Mouse (Mus musculus): ENCODE measurements around the gene Adipor2. TPM values are rescaled to one million over a fixed set of nuclear protein-coding genes. Genes with fewer than 3 reads are reported as not detected.

Gene Adipor2
- polyA plus RNA-seq, 1 experiment from 2014 or later = 18.7 TPM

GRCm38 (mm10) chr6:119330506-119330905 is 87.0 kb downstream of the Adipor2 start, which contains the start of gene Lrtm2:
Gene Lrtm2, minus strand, starts transcription at chr6:119330766.
- Histone ChIP-seq H3K4me3 (ENCODE audit: low read depth, low read length) (peak within 1 kb of the TSS; percentile 20), H3K36me3 (ENCODE audit: control insufficient read depth, insufficient read depth, low read length) (no peaks in the 10 kb centered on the region), H3K4me2 (ENCODE audit: low read depth, severe bottlenecking) (peak within 1 kb of the TSS; percentile 39), H3K27ac (replicated peaks; ENCODE audit: low read depth, low read length) (no peak within 1 kb of the TSS), H3K9me3 (ENCODE audit: control insufficient read depth, low read length) (no peaks in the 10 kb centered on the region), H3K4me1 (ENCODE audit: control insufficient read depth, insufficient read depth, low read length) (peaks cover 8% of the 10 kb centered on the region; the same call in 1 of the 2 replicates), H3K27me3 (ENCODE audit: control insufficient read depth, insufficient read depth, low read length) (peaks cover 37% of the 10 kb centered on the region), H3K9ac (ENCODE audit: low read length) (no peak within 1 kb of the TSS; the same call in 1 of the 2 replicates)
- WGBS = under 1% methylated on average over 31 of the region's 31 CpGs
- DNase-seq (ENCODE audit: low spot score) = peak; percentile 28
- no peak for ATAC-seq (ENCODE audit: insufficient number of reproducible peaks, low FRiP score, low TSS enrichment, low read depth)

- WGBS = 9% methylated on average over 6 of the region's 6 CpGs
- no peaks in the 10 kb centered on the region for H3K36me3 ChIP-seq (ENCODE audit: control insufficient read depth, insufficient read depth, low read length)
- H3K27me3 ChIP-seq (ENCODE audit: control insufficient read depth, insufficient read depth, low read length) = peaks cover 37% of the 10 kb centered on the region
- no peak for DNase-seq (ENCODE audit: low spot score)
- no peak overlapping the region for H3K9ac ChIP-seq (ENCODE audit: low read length)
- peak overlapping the region; percentile 20; the same call in 1 of the 2 replicates for H3K4me3 ChIP-seq (ENCODE audit: low read depth, low read length)
- no peak overlapping the region for H3K4me2 ChIP-seq (ENCODE audit: low read depth, severe bottlenecking)
- no peak for ATAC-seq (ENCODE audit: insufficient number of reproducible peaks, low FRiP score, low TSS enrichment, low read depth)
- H3K4me1 ChIP-seq (ENCODE audit: control insufficient read depth, insufficient read depth, low read length) = peaks cover 8% of the 10 kb centered on the region; the same call in 1 of the 2 replicates
- no peaks in the 10 kb centered on the region for H3K9me3 ChIP-seq (ENCODE audit: control insufficient read depth, low read length)
- H3K27ac ChIP-seq (replicated peaks; ENCODE audit: low read depth, low read length) = no peak overlapping the region
Observed at GRCm38 (mm10) chr6:119329936-119330335, 87.6 kb downstream of the Adipor2 start.

- Histone ChIP-seq H3K27me3 (ENCODE audit: control insufficient read depth, insufficient read depth, low read length) (peaks cover 37% of the 10 kb centered on the region), H3K36me3 (ENCODE audit: control insufficient read depth, insufficient read depth, low read length) (no peaks in the 10 kb centered on the region), H3K4me3 (ENCODE audit: low read depth, low read length) (no peak overlapping the region), H3K9me3 (ENCODE audit: control insufficient read depth, low read length) (no peaks in the 10 kb centered on the region), H3K27ac (replicated peaks; ENCODE audit: low read depth, low read length) (no peak overlapping the region), H3K9ac (ENCODE audit: low read length) (no peak overlapping the region), H3K4me2 (ENCODE audit: low read depth, severe bottlenecking) (no peak overlapping the region), H3K4me1 (ENCODE audit: control insufficient read depth, insufficient read depth, low read length) (peaks cover 8% of the 10 kb centered on the region; the same call in 1 of the 2 replicates)
- no peak for DNase-seq (ENCODE audit: low spot score)
- no peak for ATAC-seq (ENCODE audit: insufficient number of reproducible peaks, low FRiP score, low TSS enrichment, low read depth)
- 0% methylated on average over 8 of the region's 8 CpGs for WGBS
Observed at GRCm38 (mm10) chr6:119329215-119329714, 88.2 kb downstream of the Adipor2 start.

- Histone ChIP-seq H3K9me3 (ENCODE audit: control insufficient read depth, low read length) (no peaks in the 10 kb centered on the region), H3K27ac (replicated peaks; ENCODE audit: low read depth, low read length) (no peak overlapping the region), H3K4me1 (ENCODE audit: control insufficient read depth, insufficient read depth, low read length) (peaks cover 8% of the 10 kb centered on the region; the same call in 1 of the 2 replicates), H3K9ac (ENCODE audit: low read length) (no peak overlapping the region), H3K36me3 (ENCODE audit: control insufficient read depth, insufficient read depth, low read length) (no peaks in the 10 kb centered on the region), H3K27me3 (ENCODE audit: control insufficient read depth, insufficient read depth, low read length) (peaks cover 37% of the 10 kb centered on the region), H3K4me2 (ENCODE audit: low read depth, severe bottlenecking) (no peak overlapping the region), H3K4me3 (ENCODE audit: low read depth, low read length) (no peak overlapping the region)
- no peak for ATAC-seq (ENCODE audit: insufficient number of reproducible peaks, low FRiP score, low TSS enrichment, low read depth)
- DNase-seq (ENCODE audit: low spot score) = no peak
- 9% methylated on average over 10 of the region's 11 CpGs for WGBS
Observed at GRCm38 (mm10) chr6:119328521-119329115, 88.9 kb downstream of the Adipor2 start.

GRCm38 (mm10) chr6:119326541-119326940 is 91.0 kb downstream of the Adipor2 start:
- no peaks in the 10 kb centered on the region for H3K9me3 ChIP-seq (ENCODE audit: control insufficient read depth, low read length)
- no peak overlapping the region for H3K9ac ChIP-seq (ENCODE audit: low read length)
- peaks cover 32% of the 10 kb centered on the region for H3K27me3 ChIP-seq (ENCODE audit: control insufficient read depth, insufficient read depth, low read length)
- H3K4me1 ChIP-seq (ENCODE audit: control insufficient read depth, insufficient read depth, low read length) = peaks cover 8% of the 10 kb centered on the region; the same call in 1 of the 2 replicates
- WGBS = 20% methylated on average over 4 of the region's 7 CpGs
- H3K27ac ChIP-seq (replicated peaks; ENCODE audit: low read depth, low read length) = no peak overlapping the region
- H3K4me3 ChIP-seq (ENCODE audit: low read depth, low read length) = no peak overlapping the region
- H3K4me2 ChIP-seq (ENCODE audit: low read depth, severe bottlenecking) = no peak overlapping the region
- no peaks in the 10 kb centered on the region for H3K36me3 ChIP-seq (ENCODE audit: control insufficient read depth, insufficient read depth, low read length)
- no peak for ATAC-seq (ENCODE audit: insufficient number of reproducible peaks, low FRiP score, low TSS enrichment, low read depth)
- no peak for DNase-seq (ENCODE audit: low spot score)

GRCm38 (mm10) chr6:119325978-119326377 is 91.5 kb downstream of the Adipor2 start:
- H3K4me2 ChIP-seq (ENCODE audit: low read depth, severe bottlenecking) = no peak overlapping the region
- no peak overlapping the region for H3K4me3 ChIP-seq (ENCODE audit: low read depth, low read length)
- H3K27ac ChIP-seq (replicated peaks; ENCODE audit: low read depth, low read length) = no peak overlapping the region
- H3K36me3 ChIP-seq (ENCODE audit: control insufficient read depth, insufficient read depth, low read length) = no peaks in the 10 kb centered on the region
- H3K4me1 ChIP-seq (ENCODE audit: control insufficient read depth, insufficient read depth, low read length) = peaks cover 8% of the 10 kb centered on the region; the same call in 1 of the 2 replicates
- no peak overlapping the region for H3K9ac ChIP-seq (ENCODE audit: low read length)
- WGBS = 79% methylated on average over 6 of the region's 6 CpGs
- no peaks in the 10 kb centered on the region for H3K9me3 ChIP-seq (ENCODE audit: control insufficient read depth, low read length)
- ATAC-seq (ENCODE audit: insufficient number of reproducible peaks, low FRiP score, low TSS enrichment, low read depth) (no peak), DNase-seq (ENCODE audit: low spot score) (no peak)
- H3K27me3 ChIP-seq (ENCODE audit: control insufficient read depth, insufficient read depth, low read length) = peaks cover 26% of the 10 kb centered on the region

GRCm38 (mm10) chr6:119324776-119325175 is 92.7 kb downstream of the Adipor2 start:
- Histone ChIP-seq H3K9ac (ENCODE audit: low read length) (no peak overlapping the region), H3K4me3 (ENCODE audit: low read depth, low read length) (no peak overlapping the region), H3K4me2 (ENCODE audit: low read depth, severe bottlenecking) (no peak overlapping the region), H3K36me3 (ENCODE audit: control insufficient read depth, insufficient read depth, low read length) (no peaks in the 10 kb centered on the region), H3K4me1 (ENCODE audit: control insufficient read depth, insufficient read depth, low read length) (no peaks in the 10 kb centered on the region; the same call in 1 of the 2 replicates), H3K9me3 (ENCODE audit: control insufficient read depth, low read length) (no peaks in the 10 kb centered on the region), H3K27ac (replicated peaks; ENCODE audit: low read depth, low read length) (no peak overlapping the region), H3K27me3 (ENCODE audit: control insufficient read depth, insufficient read depth, low read length) (peaks cover 14% of the 10 kb centered on the region)
- ATAC-seq (ENCODE audit: insufficient number of reproducible peaks, low FRiP score, low TSS enrichment, low read depth) = no peak
- no peak for DNase-seq (ENCODE audit: low spot score)
- 59% methylated on average over 10 of the region's 10 CpGs for WGBS

GRCm38 (mm10) chr6:119321752-119322151 is 95.8 kb downstream of the Adipor2 start:
- no peaks in the 10 kb centered on the region for H3K27me3 ChIP-seq (ENCODE audit: control insufficient read depth, insufficient read depth, low read length)
- WGBS = 86% methylated on average over 7 of the region's 7 CpGs
- H3K4me3 ChIP-seq (ENCODE audit: low read depth, low read length) = no peak overlapping the region
- no peak overlapping the region for H3K4me2 ChIP-seq (ENCODE audit: low read depth, severe bottlenecking)
- no peaks in the 10 kb centered on the region for H3K4me1 ChIP-seq (ENCODE audit: control insufficient read depth, insufficient read depth, low read length)
- H3K9ac ChIP-seq (ENCODE audit: low read length) = no peak overlapping the region
- ATAC-seq (ENCODE audit: insufficient number of reproducible peaks, low FRiP score, low TSS enrichment, low read depth) = no peak
- no peak overlapping the region for H3K27ac ChIP-seq (replicated peaks; ENCODE audit: low read depth, low read length)
- H3K9me3 ChIP-seq (ENCODE audit: control insufficient read depth, low read length) = no peaks in the 10 kb centered on the region
- H3K36me3 ChIP-seq (ENCODE audit: control insufficient read depth, insufficient read depth, low read length) = no peaks in the 10 kb centered on the region
- no peak for DNase-seq (ENCODE audit: low spot score)
